Mouse (Mus musculus) MN1 (cell line): ENCODE data around the gene Ttc28.
A peak's percentile ranks its signal among the peaks of the same experiment; 100 is the strongest.

Experiments used
- DNase-seq: peaks from one replicate; pipeline ENCODE4 v3.0.0-alpha.2; 2016; ENCODE audit warnings: low spot score

Ttc28 gene

DNA sequence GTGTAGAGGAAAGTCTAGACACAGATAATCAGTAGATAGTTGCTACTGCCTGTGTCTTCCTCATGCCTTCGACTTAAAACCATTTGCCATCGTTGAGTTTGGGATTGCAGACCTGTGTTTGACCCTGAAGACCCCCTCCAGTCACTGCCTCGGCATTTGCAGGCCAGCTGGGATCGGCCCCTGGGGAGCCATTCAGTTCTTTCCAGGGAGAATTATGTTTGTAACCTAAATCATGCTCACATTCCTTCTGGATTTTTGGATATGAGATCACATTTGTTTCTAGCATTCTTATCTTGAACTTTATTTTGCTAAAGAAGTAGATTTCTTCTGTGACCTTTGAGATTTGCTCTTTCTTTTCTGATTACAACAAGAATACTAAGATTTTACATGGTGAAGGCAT is 80.5 kb downstream of the Ttc28 start:
- DNase-seq, result no peak

DNA sequence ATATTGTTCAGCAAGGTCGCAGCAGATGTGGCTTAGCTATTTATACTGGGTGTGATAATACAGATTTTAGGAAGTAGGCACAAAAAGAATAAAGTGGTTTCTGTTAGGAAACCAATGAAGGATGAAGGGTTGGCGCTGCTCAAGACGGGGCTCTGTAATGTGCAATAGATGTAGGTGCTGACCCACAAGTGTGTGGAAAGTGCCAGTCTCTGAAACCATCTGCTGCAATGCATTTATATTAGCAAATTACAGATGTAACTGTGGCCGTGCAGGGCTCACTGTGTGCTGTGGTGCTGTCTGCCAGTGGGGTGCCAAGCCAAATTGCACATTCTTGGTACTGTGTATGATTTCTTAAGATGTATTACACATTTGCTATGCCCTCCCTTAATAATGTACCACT is 81.3 kb downstream of the Ttc28 start:
- no peak for DNase-seq

DNA sequence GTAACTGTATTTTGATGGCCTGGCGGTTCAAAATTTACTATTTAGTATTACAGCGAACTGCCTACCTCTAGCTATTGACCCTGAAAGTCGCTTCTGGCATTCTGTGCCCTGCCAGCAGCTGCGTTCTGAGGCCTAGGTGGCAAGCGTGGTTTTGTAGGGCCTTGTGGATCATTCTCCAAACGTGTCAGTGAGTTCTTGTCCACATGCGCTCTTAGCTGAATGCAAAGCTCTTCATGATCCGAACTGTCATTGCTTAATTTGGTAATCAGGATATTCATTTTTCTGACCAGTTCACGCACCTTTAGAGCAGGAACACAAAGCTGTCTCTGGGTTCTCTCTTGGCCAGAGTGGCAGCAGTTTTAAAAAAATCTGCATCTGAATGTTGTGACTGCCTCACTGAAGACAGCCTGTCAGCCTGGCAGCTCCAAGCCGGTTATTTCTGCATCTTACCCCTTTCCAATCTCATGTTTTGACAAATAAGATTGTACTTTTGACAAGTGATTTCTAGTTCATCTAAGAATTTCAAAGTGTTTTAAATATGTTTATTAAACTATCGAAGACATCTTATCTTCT is 88.0 kb downstream of the Ttc28 start:
- no peak for DNase-seq

DNA sequence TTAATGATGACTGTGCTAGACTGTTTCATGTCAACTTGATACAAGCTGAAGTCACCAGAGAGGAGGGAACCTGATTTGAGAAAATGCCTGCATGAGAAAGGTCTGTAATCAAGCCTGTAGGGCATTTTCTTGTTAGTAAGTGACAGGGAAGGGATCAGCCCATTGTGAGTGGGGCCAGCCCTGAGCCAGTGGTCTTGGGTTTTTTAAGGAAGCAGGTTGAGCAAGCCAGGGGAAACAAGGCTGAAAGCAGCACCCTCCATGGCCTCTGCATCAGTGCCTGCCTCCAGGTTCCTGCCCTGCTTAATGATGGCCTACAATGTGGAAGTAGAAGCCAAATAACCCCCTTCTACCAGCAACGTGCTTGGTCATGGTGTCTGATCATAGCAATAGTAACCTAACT is 89.0 kb downstream of the Ttc28 start:
- DNase-seq, result no peak

DNA sequence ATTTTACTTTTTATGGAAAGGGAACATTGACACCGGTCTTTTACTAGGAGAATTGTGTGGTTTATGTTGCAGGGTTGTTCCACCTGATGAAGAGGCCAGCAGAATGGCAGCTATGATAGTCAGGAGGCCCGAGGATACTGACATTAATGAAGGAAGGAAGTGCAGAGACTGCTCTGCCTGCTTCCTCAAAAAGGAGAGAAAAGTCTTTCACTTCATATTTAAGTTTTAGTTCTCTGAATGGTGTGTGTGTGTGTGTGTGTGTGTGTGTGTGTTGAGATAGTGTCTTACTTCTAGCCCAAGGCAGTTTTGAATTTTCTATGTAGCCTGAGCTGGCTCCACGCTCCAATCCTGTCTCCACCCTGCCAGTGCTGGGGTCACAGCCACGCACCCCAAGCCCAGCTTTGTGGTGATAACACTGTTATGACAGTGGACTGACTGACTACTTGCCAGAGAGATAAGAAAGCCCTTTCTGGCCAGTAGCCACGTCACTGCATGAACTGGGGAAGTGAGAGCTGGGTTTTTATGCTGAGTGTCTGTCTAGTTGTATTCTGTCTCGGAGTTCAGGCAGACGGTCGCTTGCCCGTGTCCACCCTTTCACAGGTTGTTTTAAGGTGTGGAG is 90.7 kb downstream of the Ttc28 start:
- DNase-seq, result no peak

GRCm38 (mm10) chr5:110976721-110977120 is 97.1 kb downstream of the Ttc28 start:
- DNase-seq, result no peak

DNA sequence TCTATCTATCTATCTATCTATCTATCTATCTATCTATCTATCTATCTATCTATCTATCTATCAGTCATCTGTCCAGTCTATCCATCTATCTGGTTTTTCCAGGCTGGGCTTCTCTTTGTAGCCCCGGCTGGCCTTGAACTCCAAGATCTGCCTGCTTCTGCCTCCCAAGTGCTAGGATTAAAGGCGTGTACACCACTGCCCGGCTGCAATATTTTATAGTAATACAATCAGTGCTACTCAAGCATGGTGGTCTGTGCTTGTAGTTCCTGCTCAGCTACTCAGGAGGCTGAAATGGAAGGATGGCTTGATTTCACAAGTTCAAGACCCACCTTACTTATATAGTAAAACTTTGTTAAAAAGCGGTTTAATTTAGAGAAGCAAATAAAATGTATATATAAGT is 98.2 kb downstream of the Ttc28 start:
- DNase-seq, result no peak

GRCm38 (mm10) chr5:110978461-110978860 is 98.9 kb downstream of the Ttc28 start:
- peak; percentile 81 for DNase-seq

DNA sequence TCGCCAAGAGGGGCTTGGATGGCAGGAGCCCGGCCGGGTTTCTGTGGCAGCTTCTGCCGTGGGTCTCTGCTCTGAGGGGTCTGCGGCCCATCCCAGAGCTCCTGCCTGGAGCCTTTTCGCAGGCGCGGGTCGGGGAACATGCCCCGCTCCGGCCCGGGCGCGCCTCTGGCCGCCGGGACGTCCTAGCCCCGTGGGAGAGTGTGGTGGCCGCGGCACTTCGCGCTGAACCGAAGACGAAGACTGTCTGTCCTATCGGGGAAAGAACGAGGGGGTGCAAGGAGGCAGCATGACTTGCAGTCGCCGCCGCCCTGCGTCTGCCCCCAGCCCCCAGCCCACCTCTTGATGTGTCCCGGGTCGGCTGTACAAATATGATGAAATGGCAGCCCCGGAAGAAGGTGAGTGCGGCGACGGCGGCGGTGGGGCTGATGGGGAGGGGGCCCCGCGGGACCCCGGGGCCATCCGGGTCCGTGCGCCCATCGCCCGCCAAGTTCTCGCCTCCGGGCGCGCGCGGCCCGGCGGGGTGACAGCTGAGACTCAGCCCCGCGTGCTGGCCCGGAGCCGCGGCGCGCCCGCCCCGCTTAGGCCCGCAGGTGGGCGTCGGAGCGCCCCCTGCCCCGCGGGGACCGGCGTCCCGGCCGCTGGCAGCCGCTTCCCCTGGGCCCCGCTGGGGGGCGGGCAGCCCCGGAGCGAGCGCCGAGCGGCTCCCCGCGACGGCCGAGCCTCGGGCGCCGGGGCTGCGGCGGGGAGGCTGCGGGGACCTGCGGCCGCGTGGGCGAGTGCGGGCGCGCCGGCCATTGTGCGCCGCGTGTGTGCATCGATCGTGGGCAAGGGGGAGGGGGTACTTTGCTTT is 99.6 kb downstream of the Ttc28 start:
- peak; percentile 66 for DNase-seq

DNA sequence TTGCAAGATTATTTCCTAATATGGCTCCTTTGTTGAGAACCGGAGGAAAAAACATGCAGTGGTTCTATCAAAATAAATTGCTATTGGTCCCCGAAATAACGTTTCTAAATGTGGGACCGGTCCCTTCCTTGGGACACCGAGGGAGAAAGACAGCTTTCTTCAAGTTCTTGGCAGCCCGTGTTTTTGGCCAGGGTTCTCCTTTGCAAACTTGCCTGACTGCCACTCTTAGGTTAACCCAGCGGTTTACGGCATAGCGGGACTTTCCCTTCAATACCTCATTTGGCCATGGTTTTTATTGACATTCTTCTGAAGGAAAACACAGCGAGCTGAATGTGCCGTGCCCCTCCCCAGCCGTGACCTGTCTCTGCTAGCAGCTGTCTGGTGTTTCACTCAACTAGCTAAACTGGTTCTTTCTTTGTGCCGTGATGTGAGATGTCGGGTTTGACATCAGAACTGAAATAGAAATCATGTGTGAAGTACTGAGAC is 100.3 kb downstream of the Ttc28 start:
- peak; percentile 57 for DNase-seq

- peak; percentile 25 for DNase-seq
These were observed 101.0 kb downstream of the Ttc28 start for GRCm38 (mm10) chr5:110980576-110980975.

DNA sequence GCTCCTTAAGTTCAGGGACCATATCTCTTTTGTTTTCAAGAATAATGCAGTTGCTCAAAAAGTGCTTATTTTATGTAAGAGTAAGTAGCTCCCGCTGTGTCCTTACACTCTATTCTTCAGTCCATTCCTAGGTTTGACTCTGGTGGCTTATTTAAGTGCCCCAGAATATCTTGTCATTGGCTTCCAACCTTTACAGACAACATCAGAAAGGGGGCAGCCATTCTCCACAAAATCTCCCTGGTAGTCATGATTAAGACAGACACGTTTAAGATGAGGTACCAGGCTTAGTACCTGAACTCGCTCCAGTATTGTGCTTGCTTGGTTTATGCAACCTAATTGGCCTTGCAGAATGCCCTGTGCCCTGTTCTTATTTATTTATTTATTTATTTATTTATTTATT is 102.8 kb downstream of the Ttc28 start:
- peak; percentile 14 for DNase-seq

DNA sequence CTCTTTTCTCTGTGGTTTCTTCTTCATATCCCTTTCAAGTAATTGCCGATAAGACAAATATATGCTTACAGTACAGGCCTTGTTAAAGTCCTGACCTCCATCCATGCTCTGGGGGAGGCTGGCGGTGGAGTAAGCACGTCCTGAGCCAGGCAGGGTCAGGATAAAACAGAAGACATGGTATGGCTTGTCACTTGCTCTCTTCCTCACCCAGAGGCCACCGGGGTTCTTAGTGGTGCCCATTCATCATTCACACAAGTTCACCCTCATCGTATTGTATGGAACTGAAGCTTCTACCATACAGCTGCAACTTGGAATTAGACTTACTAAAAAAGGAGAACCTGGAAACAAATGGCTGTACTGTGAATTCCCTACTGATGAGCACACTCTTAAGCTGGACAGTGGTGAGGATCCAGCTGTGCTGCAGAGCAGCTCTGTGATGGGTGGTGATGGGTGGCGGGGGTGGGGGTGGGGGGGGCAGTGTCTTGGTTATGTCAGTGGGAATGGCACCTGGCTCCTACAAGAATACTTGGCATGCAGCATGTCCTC is 104.6 kb downstream of the Ttc28 start:
- DNase-seq, result no peak

DNA sequence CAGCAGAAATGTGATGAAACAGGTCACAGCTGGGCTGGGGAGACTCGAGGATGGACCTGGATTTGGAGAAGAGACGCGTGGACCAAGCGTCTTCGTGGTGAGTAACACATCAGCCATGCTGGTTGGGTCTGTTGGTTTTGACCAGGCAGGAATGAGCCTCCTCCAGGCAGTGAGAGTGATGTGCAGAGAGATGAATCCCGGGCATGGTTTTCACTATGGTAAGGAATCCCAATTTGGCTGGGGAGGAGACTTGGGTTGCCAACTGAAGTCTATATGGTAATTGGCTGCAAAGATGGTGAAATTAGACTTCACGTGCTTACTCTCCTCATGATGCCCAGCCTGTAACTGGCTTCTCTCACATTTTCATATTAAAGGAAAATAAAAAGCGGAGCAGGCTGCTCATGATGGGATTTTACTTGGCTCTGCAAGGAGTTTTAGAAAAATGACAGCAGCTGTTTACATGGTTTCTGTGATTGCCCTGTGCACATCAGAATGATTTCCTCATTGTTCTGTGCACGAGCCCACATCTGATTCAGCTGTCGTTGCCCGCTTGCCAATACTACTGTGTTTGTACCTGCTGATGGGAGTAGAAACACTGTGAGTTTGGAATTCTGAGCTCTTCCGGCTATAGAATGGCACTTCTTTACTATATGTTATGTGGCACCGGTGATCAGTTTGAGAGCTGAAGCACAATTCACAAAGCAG is 117.4 kb downstream of the Ttc28 start:
- no peak for DNase-seq

DNA sequence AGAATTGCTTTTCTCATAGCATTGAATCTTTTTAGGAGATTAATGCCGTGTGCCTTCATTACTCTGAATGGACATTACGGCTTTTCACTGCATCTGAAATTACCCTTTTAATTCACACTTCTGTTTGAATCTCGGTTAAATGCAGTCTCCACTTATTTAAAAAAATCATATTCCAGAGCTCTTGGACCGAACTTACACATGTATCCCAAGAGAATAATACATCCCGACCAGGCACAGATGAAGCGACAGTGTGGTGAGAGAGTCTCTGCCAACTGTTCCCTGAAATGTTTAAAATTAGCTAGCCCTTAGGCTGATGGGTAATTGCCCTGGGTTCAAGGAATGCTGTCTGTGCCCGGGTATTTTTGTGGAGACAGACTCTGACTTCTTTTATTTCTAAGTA is 118.1 kb downstream of the Ttc28 start:
- DNase-seq, result no peak

GRCm38 (mm10) chr5:110998298-110998697 is 118.7 kb downstream of the Ttc28 start:
- no peak for DNase-seq

- no peak for DNase-seq
These were observed 121.3 kb downstream of the Ttc28 start for GRCm38 (mm10) chr5:111000953-111001352.

DNA sequence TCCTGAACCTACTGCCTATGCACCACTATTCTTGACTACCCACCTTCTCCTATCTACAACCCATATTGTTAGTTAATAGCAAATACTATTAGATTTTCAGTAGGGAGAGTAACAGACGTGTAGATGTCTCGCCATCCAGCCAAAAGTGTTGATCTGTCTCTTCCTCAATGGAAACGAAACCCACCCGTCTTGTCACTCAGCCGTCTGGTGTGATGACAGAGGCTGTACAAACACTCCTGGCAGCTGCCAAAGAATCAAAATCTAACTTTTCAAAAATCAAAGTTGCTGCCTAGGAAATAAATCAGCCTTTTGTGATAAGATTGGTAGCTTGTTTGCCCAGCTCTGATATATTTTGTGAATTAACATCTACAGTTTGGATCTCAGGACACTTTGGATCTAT is 123.6 kb downstream of the Ttc28 start:
- DNase-seq, result no peak

DNA sequence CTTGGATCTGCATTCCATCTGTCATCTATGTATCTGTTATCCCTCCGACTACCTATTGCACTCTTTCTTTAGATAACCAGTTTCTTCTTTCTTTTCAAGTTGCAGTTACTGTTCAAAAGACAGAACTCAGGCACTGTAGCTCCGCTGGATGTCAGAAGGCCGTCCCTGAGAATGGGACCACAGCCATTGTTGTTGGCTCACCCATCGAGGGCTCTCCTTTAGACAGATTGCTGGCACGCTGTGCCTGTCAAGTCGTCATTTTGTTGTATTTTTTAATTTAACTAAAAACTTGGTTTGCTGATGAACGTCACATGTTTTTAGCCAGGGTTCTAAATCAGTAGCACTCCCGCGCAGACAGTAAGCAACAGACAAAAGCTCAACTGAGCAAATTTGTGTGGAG is 124.1 kb downstream of the Ttc28 start:
- DNase-seq, result no peak

DNA sequence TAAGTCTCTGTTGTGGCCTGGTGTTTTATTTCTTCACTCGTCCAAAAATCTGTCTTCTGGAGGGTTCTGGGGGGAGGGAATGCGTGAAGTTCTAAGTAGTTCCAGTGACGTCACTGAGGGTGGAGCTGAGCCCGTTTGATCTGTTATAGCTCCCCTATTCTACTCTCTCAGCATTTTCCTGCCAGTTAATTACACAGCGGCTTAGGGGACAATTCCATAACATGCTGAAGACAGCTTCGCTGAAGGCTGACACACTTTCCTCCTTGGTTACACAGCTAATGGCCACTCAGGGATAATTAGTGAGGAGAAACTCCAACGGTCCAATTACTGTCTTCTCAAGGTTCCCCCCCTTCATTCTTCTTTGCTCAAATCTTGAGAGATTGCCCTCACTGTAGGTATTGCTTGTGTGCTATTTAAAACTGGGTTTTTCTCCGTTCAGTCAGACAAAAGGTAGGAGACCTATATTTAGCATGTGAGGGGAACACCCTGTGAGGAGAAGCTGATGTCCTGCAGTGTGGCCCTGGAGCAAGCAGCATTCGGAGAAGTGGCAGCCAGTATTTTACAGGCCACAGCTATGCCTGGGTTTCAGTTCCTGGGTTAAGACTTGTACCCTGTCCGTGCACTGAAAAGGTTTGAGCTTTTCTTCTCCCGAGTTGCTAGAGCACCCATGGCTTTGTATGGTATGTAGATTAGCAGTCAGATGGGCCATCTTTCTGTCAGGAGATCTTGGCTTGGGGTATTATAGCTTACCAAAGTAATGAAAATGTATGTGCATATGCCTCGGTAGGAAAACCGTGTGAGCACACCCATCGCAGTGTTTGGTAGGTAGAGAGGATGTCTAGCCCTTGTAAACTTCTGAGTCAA is 126.9 kb downstream of the Ttc28 start:
- DNase-seq, result no peak

- no peak for DNase-seq
These were observed 127.5 kb downstream of the Ttc28 start for GRCm38 (mm10) chr5:111007136-111007500.
